Mouse (Mus musculus): ENCODE measurements around the gene Alpk3. TPM values are rescaled to one million over a fixed set of nuclear protein-coding genes. Genes with fewer than 3 reads are reported as not detected.

Alpk3 gene
- polyA plus RNA-seq, 1 experiment, result 0.30 TPM

DNA sequence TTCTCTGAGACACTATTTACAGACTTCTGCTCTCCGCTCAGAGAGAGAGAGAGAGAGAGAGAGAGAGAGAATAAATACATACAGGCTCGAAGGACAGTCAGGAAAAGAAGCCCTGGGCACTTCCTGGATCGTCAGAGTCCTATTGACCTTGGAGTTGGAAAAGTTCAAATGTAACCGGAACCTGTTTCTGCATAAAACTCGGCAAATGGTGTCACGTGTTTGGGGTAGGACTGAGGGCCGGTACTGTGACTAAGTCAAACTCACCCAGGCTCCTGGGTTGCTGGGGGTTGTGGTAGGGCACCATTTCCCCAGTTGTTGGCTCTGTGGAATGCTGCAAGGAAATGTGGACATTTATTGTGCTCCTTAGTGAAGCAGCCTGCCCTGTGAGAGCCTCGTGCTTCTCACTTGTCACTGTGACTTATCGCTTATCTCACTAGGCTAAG, 1.3 kb downstream of the Alpk3 start:
- Histone ChIP-seq H3K27me3 (ENCODE audit: control insufficient read depth, insufficient read depth, low read length) (no peaks in the 10 kb centered on the region), H3K36me3 (ENCODE audit: control insufficient read depth, insufficient read depth, low read length) (no peaks in the 10 kb centered on the region), H3K4me1 (ENCODE audit: control insufficient read depth, insufficient read depth, low read length) (peaks cover 4% of the 10 kb centered on the region; the same call in 1 of the 2 replicates), H3K4me3 (ENCODE audit: control insufficient read depth, low read depth, low read length) (no peak overlapping the region), H3K27ac (ENCODE audit: control insufficient read depth, insufficient read depth, low read depth, low read length) (no peak overlapping the region)
- TF ChIP-seq CTCF (IDR thresholded peaks at IDR 0.05; ENCODE audit: control insufficient read depth, insufficient read depth, insufficient replicate concordance, low read depth, low read length), result no peak
- no peak for TF ChIP-seq POLR2A (IDR thresholded peaks at IDR 0.05; ENCODE audit: control insufficient read depth, low read depth, low read length)

DNA sequence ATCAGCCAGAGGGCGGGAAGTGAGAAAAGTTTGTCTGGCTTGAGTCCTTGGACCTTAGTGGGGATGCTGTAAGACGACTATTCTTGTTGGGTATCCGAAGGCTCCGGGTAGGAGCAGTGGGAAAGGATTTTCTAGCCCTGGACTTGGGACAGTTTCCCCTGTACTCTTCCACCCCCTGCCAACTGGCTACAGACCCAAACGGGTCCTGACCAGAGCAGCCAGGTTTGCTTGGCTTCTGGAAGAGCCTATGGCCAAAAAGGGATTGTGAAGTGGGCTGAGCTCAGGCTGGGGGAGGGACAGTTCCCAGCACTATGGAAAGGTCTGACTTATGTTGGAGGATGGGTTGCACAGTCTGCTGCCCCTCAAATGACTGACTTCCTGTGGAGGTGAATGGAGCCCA, 2.0 kb downstream of the Alpk3 start:
- Histone ChIP-seq H3K27ac (ENCODE audit: control insufficient read depth, insufficient read depth, low read depth, low read length) (no peak overlapping the region), H3K4me3 (ENCODE audit: control insufficient read depth, low read depth, low read length) (no peak overlapping the region), H3K27me3 (ENCODE audit: control insufficient read depth, insufficient read depth, low read length) (no peaks in the 10 kb centered on the region), H3K4me1 (ENCODE audit: control insufficient read depth, insufficient read depth, low read length) (peaks cover 4% of the 10 kb centered on the region; the same call in 1 of the 2 replicates), H3K36me3 (ENCODE audit: control insufficient read depth, insufficient read depth, low read length) (no peaks in the 10 kb centered on the region)
- no peak for TF ChIP-seq POLR2A (IDR thresholded peaks at IDR 0.05; ENCODE audit: control insufficient read depth, low read depth, low read length)
- TF ChIP-seq CTCF (IDR thresholded peaks at IDR 0.05; ENCODE audit: control insufficient read depth, insufficient read depth, insufficient replicate concordance, low read depth, low read length), result no peak

DNA sequence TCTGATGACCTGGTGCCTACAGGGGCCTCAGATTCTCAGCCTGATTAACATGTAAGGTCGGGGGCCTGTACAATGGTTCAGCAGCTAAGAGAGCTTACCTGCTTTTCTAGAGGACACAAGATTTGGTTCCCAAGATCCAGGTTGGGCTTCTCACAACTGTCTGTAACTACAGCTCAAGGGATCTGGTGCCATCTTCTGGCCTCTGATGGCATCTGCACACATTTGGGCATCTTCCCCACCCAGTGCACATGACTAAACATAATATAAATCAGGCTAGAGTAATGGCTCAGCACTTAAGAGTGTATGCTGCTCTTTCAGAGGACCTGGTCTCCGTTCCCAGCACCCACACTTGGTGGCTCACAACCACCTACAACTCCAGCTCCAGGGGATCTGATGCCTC, 3.5 kb downstream of the Alpk3 start:
- Histone ChIP-seq H3K36me3 (ENCODE audit: control insufficient read depth, insufficient read depth, low read length) (no peaks in the 10 kb centered on the region), H3K4me3 (ENCODE audit: control insufficient read depth, low read depth, low read length) (no peak overlapping the region), H3K27me3 (ENCODE audit: control insufficient read depth, insufficient read depth, low read length) (no peaks in the 10 kb centered on the region), H3K27ac (ENCODE audit: control insufficient read depth, insufficient read depth, low read depth, low read length) (no peak overlapping the region), H3K4me1 (ENCODE audit: control insufficient read depth, insufficient read depth, low read length) (peaks cover 4% of the 10 kb centered on the region; the same call in 1 of the 2 replicates)
- TF ChIP-seq CTCF (IDR thresholded peaks at IDR 0.05; ENCODE audit: control insufficient read depth, insufficient read depth, insufficient replicate concordance, low read depth, low read length) (peak; percentile 35; the same call in 1 of the 2 replicates), POLR2A (IDR thresholded peaks at IDR 0.05; ENCODE audit: control insufficient read depth, low read depth, low read length) (no peak)

DNA sequence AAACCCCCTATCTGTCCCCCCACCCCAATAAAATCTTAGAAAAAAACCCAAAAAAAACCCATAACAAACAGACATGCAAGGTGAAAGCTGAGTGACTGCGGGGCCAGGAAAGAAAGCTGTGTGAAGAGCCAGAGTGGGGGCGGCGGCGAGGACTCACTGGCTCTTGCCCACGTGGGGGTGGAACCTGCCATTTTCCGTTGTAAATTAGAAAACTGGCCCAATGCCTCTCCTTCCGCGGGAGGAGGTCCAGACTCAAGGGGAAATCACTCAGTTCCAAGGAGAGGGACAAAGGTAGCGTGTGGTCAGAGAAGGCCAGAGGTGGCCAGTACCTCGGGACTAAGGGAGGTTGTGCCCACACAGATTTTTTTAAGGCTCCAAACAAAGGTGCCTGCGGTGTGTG, 4.5 kb downstream of the Alpk3 start:
- Histone ChIP-seq H3K4me1 (ENCODE audit: control insufficient read depth, insufficient read depth, low read length) (peaks cover 4% of the 10 kb centered on the region; the same call in 1 of the 2 replicates), H3K36me3 (ENCODE audit: control insufficient read depth, insufficient read depth, low read length) (no peaks in the 10 kb centered on the region), H3K27me3 (ENCODE audit: control insufficient read depth, insufficient read depth, low read length) (no peaks in the 10 kb centered on the region), H3K4me3 (ENCODE audit: control insufficient read depth, low read depth, low read length) (no peak overlapping the region), H3K27ac (ENCODE audit: control insufficient read depth, insufficient read depth, low read depth, low read length) (no peak overlapping the region)
- no peak for TF ChIP-seq CTCF (IDR thresholded peaks at IDR 0.05; ENCODE audit: control insufficient read depth, insufficient read depth, insufficient replicate concordance, low read depth, low read length)
- no peak for TF ChIP-seq POLR2A (IDR thresholded peaks at IDR 0.05; ENCODE audit: control insufficient read depth, low read depth, low read length)

DNA sequence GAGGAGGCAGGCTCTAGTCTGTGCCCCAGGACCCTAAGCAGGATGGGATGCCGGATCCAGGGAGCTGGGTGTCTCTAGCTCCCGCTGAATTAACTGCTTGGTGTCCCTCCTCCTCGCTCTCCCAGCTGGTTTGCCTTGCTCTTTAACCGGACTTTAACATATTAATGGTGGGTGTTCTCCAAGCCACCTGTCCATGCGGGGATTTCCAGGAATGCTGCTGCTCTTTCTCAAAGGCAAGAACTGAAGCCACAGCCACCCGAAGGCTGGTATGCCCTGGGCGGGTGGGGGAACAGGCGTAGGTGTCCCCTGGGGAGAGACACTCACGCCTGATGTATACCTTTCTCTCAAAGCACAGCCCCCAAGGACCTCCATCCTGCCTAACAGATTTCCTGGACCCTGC, 5.9 kb downstream of the Alpk3 start:
- Histone ChIP-seq H3K36me3 (ENCODE audit: control insufficient read depth, insufficient read depth, low read length) (no peaks in the 10 kb centered on the region), H3K27me3 (ENCODE audit: control insufficient read depth, insufficient read depth, low read length) (no peaks in the 10 kb centered on the region), H3K4me1 (ENCODE audit: control insufficient read depth, insufficient read depth, low read length) (no peaks in the 10 kb centered on the region), H3K27ac (ENCODE audit: control insufficient read depth, insufficient read depth, low read depth, low read length) (no peak overlapping the region), H3K4me3 (ENCODE audit: control insufficient read depth, low read depth, low read length) (no peak overlapping the region)
- no peak for TF ChIP-seq POLR2A (IDR thresholded peaks at IDR 0.05; ENCODE audit: control insufficient read depth, low read depth, low read length)
- no peak for TF ChIP-seq CTCF (IDR thresholded peaks at IDR 0.05; ENCODE audit: control insufficient read depth, insufficient read depth, insufficient replicate concordance, low read depth, low read length)

DNA sequence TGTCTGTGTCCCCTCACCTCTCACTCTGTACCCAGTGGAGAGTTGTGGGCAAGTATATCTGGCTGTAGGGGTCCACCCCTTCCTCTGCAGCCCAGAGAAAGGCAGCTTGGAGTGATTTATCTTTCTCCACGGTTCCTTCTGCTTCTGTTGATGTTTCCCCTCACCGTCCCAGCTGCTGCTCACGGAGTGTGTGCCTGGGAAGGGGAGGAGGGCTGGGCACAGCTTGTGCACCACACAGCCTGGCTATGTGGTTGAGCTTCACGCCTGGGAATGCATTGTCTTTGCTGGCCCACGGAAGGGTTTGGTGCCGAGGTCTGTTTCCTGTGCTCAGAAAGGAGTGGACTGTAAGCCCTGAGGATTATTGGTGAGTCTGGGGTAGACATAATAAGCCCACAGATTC, 9.3 kb downstream of the Alpk3 start:
- H3K36me3 ChIP-seq (ENCODE audit: control insufficient read depth, insufficient read depth, low read length), result no peaks in the 10 kb centered on the region
- H3K27ac ChIP-seq (ENCODE audit: control insufficient read depth, insufficient read depth, low read depth, low read length), result no peak overlapping the region
- H3K4me3 ChIP-seq (ENCODE audit: control insufficient read depth, low read depth, low read length), result no peak overlapping the region
- TF ChIP-seq POLR2A (IDR thresholded peaks at IDR 0.05; ENCODE audit: control insufficient read depth, low read depth, low read length), result no peak
- TF ChIP-seq CTCF (IDR thresholded peaks at IDR 0.05; ENCODE audit: control insufficient read depth, insufficient read depth, insufficient replicate concordance, low read depth, low read length), result no peak
- H3K27me3 ChIP-seq (ENCODE audit: control insufficient read depth, insufficient read depth, low read length), result no peaks in the 10 kb centered on the region
- no peaks in the 10 kb centered on the region for H3K4me1 ChIP-seq (ENCODE audit: control insufficient read depth, insufficient read depth, low read length)

DNA sequence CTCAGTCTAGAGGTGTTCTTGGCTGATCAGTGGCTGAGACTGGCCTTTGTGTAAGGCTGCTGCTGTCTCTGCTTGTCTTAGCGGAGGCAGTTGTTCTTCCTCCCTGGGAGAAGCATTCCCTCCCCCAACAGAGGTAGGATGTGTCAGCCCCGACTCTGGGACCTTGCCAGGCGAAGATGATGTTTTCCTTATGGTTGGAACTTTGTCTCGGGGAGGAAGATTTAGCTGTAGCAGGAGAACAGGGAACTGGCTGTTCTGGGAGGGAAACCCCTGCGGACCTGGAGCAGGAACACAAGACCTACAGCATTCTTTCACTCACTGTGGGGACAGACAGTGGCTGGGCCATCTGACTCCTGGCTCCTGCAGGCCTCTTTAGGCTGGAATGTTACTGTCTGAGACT, 15.1 kb downstream of the Alpk3 start:
- Histone ChIP-seq H3K36me3 (ENCODE audit: control insufficient read depth, insufficient read depth, low read length) (no peaks in the 10 kb centered on the region), H3K27ac (ENCODE audit: control insufficient read depth, insufficient read depth, low read depth, low read length) (peak overlapping the region; percentile 58), H3K4me3 (ENCODE audit: control insufficient read depth, low read depth, low read length) (no peak overlapping the region), H3K27me3 (ENCODE audit: control insufficient read depth, insufficient read depth, low read length) (no peaks in the 10 kb centered on the region), H3K4me1 (ENCODE audit: control insufficient read depth, insufficient read depth, low read length) (peaks cover 2% of the 10 kb centered on the region; the same call in 1 of the 2 replicates)
- no peak for TF ChIP-seq CTCF (IDR thresholded peaks at IDR 0.05; ENCODE audit: control insufficient read depth, insufficient read depth, insufficient replicate concordance, low read depth, low read length)
- TF ChIP-seq POLR2A (IDR thresholded peaks at IDR 0.05; ENCODE audit: control insufficient read depth, low read depth, low read length), result no peak

DNA sequence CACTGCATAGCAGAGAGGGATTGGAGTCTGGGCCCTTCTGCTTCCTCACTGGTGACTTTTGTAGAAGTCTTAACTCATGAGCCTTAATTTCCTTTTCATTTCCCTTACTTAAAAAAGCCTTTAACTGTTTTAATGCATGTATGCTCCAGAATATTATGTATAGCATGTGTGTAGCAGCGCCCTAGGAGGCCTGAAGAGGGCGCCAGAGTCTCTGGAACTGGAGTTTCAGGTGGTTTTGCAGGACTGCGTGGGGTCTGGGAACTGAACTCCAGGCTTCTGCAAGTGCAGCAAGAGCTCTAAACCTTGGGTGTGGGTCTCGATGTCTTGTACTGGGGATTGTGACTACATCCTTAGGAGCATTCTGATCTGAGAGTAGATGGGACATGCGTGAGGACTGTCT, 15.9 kb downstream of the Alpk3 start:
- H3K4me1 ChIP-seq (ENCODE audit: control insufficient read depth, insufficient read depth, low read length), result peaks cover 3% of the 10 kb centered on the region; the same call in 1 of the 2 replicates
- TF ChIP-seq POLR2A (IDR thresholded peaks at IDR 0.05; ENCODE audit: control insufficient read depth, low read depth, low read length) (no peak), CTCF (IDR thresholded peaks at IDR 0.05; ENCODE audit: control insufficient read depth, insufficient read depth, insufficient replicate concordance, low read depth, low read length) (peak; percentile 59; the same call in 1 of the 2 replicates)
- no peaks in the 10 kb centered on the region for H3K27me3 ChIP-seq (ENCODE audit: control insufficient read depth, insufficient read depth, low read length)
- no peak overlapping the region for H3K27ac ChIP-seq (ENCODE audit: control insufficient read depth, insufficient read depth, low read depth, low read length)
- H3K36me3 ChIP-seq (ENCODE audit: control insufficient read depth, insufficient read depth, low read length), result no peaks in the 10 kb centered on the region
- no peak overlapping the region for H3K4me3 ChIP-seq (ENCODE audit: control insufficient read depth, low read depth, low read length)
